Mouse (Mus musculus) CD8-positive naive resting alpha-beta T cell, adult 57 days (primary cell): ENCODE results near the gene Edem3. TPM values are rescaled to one million over a fixed set of nuclear protein-coding genes. Genes with fewer than 3 reads are reported as not detected.

Experiments
- total RNA-seq: library from RNA; stranded (reverse); gene quantifications from one replicate; pipeline ENCODE4 v1.2.4, GENCODE M21; 2023

Edem3 gene
- total RNA-seq: 24.4 TPM

GRCm38 (mm10) chr1:151754881-151755659 lies at the start of gene Edem3:
TSS of gene Edem3 (plus strand) at chr1:151755371.

Other genes with a start within 250 kb of the Edem3 start
- 6.2 TPM for gene Fam129a, start 184.2 kb upstream of the Edem3 start, total RNA-seq